Mouse (Mus musculus): ENCODE results near the gene B9d2.
A peak's percentile ranks its signal among the peaks of the same experiment; 100 is the strongest.
"Not testable (repeated sequence)": the region's sequence is repeated elsewhere in the genome, so short reads cannot be mapped to it uniquely, and the experiment has no call there.

Gene B9d2

DNA sequence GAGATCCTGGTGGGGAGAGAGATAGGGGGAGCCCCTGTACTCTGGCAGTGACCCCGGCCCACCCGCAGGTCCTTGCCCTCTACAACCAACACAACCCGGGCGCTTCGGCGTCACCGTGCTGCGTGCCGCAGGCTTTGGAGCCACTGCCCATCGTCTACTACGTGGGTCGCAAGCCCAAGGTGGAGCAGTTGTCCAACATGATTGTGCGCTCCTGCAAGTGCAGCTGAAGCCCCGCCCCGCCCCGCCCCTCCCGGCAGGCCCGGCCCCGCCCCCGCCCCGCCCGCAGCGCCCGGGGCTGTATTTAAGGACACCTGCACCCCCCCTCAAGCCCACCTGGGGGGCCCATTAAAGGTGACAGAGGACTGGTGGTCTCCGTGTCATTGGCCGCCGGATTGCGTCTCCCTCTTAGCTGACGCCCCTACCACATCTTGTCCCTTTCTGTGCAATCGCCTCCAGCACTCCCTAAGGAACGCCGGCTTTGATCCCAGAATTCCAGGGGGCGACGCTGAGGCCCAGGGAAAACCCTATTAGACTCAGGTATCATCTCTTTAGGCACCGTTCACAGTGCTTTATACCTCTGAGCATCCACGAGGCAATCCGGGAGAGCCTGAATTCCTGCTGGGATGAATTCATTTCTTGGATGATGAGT lies 24.3 kb downstream of the B9d2 start:
- DNase-seq: no peak

DNA sequence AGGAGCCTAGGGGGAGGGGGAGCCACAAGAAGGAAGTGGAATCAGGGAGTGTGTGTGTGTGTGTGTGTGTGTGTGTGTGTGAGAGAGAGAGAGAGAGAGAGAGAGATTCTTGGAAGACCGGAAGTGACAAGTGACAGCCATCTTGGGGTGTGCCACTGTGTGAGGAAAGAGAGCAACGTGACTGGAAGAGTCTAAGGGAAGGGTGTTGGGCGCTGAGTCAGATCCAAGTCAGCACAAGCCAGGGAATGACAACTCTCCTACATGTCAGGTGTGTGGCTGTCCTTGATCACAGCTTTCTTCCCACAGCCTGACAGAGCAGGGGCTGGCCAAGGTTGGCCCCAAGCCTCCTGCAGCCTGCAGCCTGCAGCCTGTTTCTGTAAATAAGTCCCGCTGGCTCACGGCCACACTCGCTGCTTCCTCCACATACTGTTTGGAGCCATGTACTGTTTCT lies 25.2 kb downstream of the B9d2 start:
- no peak for DNase-seq

DNA sequence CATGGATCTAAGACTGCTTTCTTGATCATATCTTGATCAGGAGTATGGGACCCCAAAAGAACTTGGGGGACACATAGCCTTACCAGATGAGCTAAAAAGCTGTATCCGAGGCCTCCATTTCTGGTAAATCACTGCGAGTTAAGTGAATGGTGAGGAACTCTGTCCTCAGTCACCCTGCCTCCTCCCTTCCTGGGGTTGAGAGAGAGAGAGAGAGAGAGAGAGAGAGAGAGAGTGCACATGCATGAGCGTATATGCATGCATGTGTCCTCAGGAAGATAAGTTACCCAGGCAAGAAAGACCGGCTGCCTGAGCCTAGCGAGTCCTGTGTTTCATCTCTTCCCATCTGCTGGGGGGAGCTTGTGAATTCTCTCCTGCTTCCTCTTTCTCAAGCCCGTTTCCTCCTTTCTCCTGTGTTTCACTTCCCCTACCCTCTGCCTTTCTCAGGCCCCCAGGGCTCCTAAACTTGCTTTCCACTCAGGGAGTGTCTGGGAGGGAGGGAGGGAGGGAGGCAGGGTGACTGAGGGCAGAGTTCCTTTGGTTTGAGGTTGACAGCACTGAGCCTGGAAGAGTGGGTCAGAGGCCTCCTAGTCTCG lies 26.1 kb downstream of the B9d2 start:
- DNase-seq: no peak

DNA sequence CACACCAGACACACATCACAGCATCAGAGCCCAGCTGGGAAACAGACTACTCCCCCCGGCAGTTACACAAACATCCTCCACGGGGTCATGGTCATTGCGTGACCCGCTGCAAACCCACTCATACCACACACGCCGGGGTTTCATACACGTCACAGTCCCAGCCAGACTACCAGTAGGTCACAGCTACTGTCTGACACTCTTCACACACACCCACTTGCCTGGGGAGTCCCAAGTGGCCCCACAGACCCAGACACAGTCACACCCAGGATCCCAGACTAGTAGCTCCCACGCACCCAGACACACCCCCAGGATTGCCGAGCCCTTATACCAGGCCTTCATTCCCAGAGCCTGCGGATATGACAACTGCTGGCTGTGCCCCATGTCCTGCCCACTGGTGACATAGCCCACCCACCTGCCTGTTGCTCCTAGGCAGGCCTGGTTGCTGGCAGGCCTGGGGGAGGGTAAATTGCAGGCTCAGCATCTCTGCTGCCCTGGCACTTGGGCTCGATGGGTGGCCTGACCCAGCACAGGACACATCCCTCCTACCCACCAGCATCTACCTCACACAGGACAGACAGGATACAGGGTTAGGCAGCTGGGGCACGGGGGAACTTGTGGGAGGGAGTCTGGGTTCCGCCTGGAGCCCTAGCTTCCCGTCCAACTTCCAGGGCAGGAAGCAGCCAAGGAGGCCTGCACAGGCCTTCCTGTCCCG lies 27.2 kb downstream of the B9d2 start:
- peak; percentile 72 for DNase-seq

- no peak for DNase-seq
These were observed 29.4 kb downstream of the B9d2 start for GRCm38 (mm10) chr7:25709961-25710360.

GRCm38 (mm10) chr7:25710519-25711130 lies 30.0 kb downstream of the B9d2 start:
- DNase-seq: no peak

GRCm38 (mm10) chr7:25711165-25711564 lies 30.6 kb downstream of the B9d2 start:
- DNase-seq: no peak

DNA sequence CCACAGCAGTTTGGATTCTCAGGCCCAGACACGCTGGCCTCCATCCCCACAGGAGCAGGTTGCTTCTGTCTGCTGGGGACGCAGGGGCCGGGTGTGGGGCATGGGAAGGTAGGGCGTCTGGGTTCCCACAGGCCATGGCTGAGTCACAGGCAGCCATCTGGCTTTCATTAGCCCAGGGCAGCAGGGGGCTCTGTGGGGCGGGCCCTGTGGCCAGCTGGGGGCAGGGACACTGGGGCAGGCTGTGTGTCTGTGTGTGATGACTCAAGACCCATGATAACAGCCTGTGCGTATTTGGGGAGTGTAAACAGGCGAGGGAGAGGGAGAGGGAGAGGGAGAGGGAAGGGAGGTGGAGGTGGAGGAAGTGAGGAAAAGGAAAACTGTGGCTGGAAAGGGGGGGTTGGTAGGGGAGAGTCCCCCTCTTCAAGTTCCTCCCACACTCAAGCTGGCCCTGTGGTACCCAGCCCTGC lies 31.2 kb downstream of the B9d2 start:
- DNase-seq: no peak

GRCm38 (mm10) chr7:25712801-25713200 lies 32.2 kb downstream of the B9d2 start:
- DNase-seq: no peak

DNA sequence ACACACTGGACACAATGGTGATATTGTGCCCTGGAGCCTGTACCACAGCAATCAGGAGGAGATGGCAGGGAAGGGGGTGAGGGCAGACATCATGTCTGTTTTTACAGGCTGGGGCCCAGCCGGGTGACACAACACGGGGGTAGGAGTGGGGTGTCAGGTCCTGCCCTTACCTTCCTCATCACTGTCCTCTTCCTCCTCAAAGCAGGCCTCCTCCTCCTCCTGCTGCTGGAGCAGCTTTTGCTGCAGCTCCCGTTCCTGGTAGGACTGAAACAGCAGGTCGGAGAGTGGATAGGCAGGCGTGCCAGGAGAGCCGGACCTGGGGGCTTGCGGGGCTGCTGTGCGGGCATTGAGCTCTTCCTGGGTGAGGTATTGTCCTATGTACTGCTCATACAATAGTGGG lies 34.0 kb downstream of the B9d2 start:
- DNase-seq: no peak

DNA sequence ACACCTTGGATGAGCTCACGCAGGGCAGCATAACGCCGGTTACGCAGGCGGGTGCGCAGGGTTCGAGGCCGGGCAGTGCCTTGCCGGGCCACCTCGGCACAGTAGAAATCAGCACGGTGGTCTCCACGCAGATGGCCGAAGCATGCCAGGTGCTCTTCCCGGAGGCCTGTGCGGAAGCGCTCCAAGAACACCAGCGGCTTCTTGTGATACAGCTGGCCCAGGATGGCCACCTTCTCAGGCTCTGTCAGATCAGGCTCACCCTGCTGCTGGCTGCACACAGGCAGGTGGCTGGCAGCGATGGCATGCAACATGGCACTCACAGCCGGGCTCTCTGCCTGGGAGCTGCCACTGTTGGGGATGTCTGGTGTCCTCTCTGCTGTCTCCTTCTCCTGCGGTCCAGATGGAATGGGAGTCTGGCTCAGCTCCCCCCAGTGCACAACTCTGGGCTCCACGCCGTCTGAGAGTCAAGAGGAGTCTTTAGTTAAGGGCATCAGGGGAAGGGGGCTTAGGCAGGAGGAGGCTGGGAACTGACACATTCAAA lies 35.2 kb downstream of the B9d2 start:
- DNase-seq: no peak

GRCm38 (mm10) chr7:25717478-25717877 lies 36.9 kb downstream of the B9d2 start:
- DNase-seq: no peak

DNA sequence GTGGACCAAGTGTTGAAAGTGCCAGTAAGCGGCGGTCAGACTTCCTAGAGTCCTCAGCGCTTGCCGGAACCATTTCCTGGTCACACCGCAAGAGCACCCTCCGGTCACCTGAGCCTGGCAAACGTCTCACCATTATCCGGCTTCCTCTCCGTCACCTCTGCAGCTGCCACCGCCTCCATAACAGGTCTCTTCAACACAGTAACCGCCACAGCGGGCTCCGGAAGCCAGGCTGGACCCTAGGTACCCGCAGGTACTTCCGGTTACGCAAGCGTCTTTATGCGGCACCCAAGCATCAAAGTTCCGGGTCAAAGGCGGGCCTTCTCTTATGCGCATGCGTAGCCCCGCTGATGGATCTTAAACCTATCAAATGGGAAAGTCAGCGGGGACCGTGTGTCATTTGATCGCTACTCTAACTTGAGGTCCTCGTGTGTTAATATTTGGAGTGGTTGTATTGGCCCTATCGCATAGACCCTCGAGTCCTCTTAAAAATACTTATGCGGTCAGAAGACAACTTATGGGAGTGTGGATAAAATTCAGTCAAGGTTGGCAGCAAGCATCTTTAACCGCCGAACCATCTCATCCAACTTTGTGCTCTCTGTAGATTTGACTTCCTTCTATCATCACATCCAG lies 38.3 kb downstream of the B9d2 start, which contains the start of gene Ccdc97:
Gene Ccdc97, minus strand, starts transcription at position 301 of the 630 bp plus-strand sequence.
- DNase-seq: peak; percentile 95

GRCm38 (mm10) chr7:25719761-25720610 lies 39.4 kb downstream of the B9d2 start:
- DNase-seq: peak; percentile 72

- no peak for DNase-seq
These were observed 40.2 kb downstream of the B9d2 start for GRCm38 (mm10) chr7:25720760-25721159.

- not testable (repeated sequence) for DNase-seq
These were observed 41.2 kb downstream of the B9d2 start for GRCm38 (mm10) chr7:25721776-25722175.

DNA sequence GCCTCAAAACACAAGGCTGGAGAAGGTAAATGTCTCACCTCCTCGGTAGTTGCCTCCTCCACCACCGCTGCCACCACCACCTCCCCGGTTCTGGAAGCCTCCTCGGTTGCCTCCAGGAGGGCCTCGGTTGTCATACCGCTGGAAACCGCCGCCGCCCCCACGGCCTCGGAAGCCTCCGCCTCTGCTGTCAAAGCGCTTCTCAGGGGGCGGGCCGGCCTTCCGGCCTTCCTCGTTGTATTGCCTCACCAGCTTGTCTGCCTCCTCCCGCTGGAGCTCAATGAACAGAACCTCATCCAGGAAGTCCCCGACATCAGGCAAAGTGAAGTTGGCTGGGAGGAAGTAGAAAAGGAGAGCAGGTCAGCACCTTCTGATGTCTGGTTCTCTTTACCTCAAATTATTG lies 45.3 kb downstream of the B9d2 start:
- DNase-seq: no peak

- DNase-seq: no peak
These were observed 47.2 kb downstream of the B9d2 start for GRCm38 (mm10) chr7:25727800-25728199.

- DNase-seq: no peak
These were observed 48.8 kb downstream of the B9d2 start for GRCm38 (mm10) chr7:25729396-25729795.

- no peak for DNase-seq
These were observed 49.3 kb downstream of the B9d2 start for GRCm38 (mm10) chr7:25729862-25730261.

- DNase-seq: no peak
These were observed 50.9 kb downstream of the B9d2 start for GRCm38 (mm10) chr7:25731294-25732055.

All from kidney, adult 11 months (tissue).